Mouse (Mus musculus): ENCODE measurements around the gene R3hcc1l. TPM values are rescaled to one million over a fixed set of nuclear protein-coding genes. Genes with fewer than 3 reads are reported as not detected.

R3hcc1l gene
- polyA plus RNA-seq, 1 experiment from 2014 or later = 23.7 TPM

Other genes starting within 250 kb of the R3hcc1l start
- 2.1 and 4.2 TPM in 2 replicates for gene Crtac1, start 87.0 kb upstream of the R3hcc1l start, polyA plus RNA-seq (2016; fragmentation: Nextera tagmentation; extraction: Ambion mirVana)
- gene Loxl4, start 94.1 kb downstream of the R3hcc1l start, polyA plus RNA-seq (2016; fragmentation: Nextera tagmentation; extraction: Ambion mirVana) = 0.19 and 0.25 TPM in 2 replicates
- gene Pyroxd2, start 234.0 kb downstream of the R3hcc1l start, polyA plus RNA-seq (2016; fragmentation: Nextera tagmentation; extraction: Ambion mirVana) = 0.46 and 0.83 TPM in 2 replicates